In genomic region chr8:11346225-11346624, GRCm38 (mm10) we compare ENCODE assay signal across 17 mouse cellular contexts. TPM values are rescaled to one million over a fixed set of nuclear protein-coding genes. Genes with fewer than 3 reads are reported as not detected.
A peak's percentile ranks its signal among the peaks of the same experiment; 100 is the strongest.
DNase-seq lines count a peak whose midpoint lies in the region; TF ChIP-seq lines count a peak whose summit lies in the region.
"Had no signal": no experiment of that assay in that cellular context is flagged by ENCODE, and none has a peak within 500 bp of the region (broad histone marks: within the 10 kb centered on the region; RNA-seq: fewer than 3 reads in every experiment).

No protein-coding gene starts in this region.

- TF ChIP-seq POLR2A in kidney, adult 2 months (IDR thresholded peaks at IDR 0.05; ENCODE audit: low read depth, low read length): no peak

- no peak overlapping the region for H3K27ac ChIP-seq in kidney, adult 2 months (ENCODE audit: insufficient read depth, low read depth, low read length)
- H3K27ac ChIP-seq: embryonic facial prominence, embryonic 13.5 days; forebrain, embryonic 15.5 days; liver, embryonic 14.5 days had no signal

- no peaks in the 10 kb centered on the region for H3K36me3 ChIP-seq in kidney, adult 2 months (ENCODE audit: control insufficient read depth, insufficient read depth, low read length)
- H3K36me3 ChIP-seq: embryonic facial prominence, embryonic 13.5 days; forebrain, embryonic 15.5 days had no signal

- H3K4me1 ChIP-seq in kidney, adult 2 months (ENCODE audit: control insufficient read depth, insufficient read depth, low read length): peaks cover 28% of the 10 kb centered on the region
- H3K4me1 ChIP-seq: forebrain, embryonic 15.5 days had no signal

- DNase-seq in kidney, adult 2 months: peak; percentile 78
- DNase-seq in kidney, adult 8-10 months: no peak
- peak; percentile 34 for DNase-seq in urinary bladder, postnatal 14 days (ENCODE audit: low spot score)
- no peak for DNase-seq in urinary bladder, postnatal 25 days (ENCODE audit: low spot score)
- DNase-seq in lung, postnatal 10 days: peak; percentile 34
- DNase-seq in retina, embryonic 14.5 days (ENCODE audit: low spot score): no peak
- DNase-seq in embryo, embryonic 11 days: no peak
- DNase-seq in thymus, postnatal 14 days: no peak
- DNase-seq: adrenal gland, adult 2 months; cerebellum, adult 9-11 months; heart, postnatal 10 days; layer of hippocampus, postnatal 36 days; retina, postnatal 1 day; right cerebral cortex, postnatal 4 days had no signal

- 54% methylated on average over 10 of the region's 10 CpGs for WGBS in kidney, adult 2 months

- TF ChIP-seq CTCF in kidney, adult 2 months (conservative IDR thresholded peaks at IDR 0.05; ENCODE audit: insufficient read depth, insufficient read length, low read depth, low read length): no peak

- H3K27me3 ChIP-seq in kidney, adult 2 months (replicated peaks; ENCODE audit: control insufficient read depth, insufficient read depth, low read length): no peaks in the 10 kb centered on the region
- H3K27me3 ChIP-seq: embryonic facial prominence, embryonic 13.5 days; forebrain, embryonic 15.5 days had no signal

- no peak overlapping the region for H3K4me3 ChIP-seq in kidney, adult 2 months (ENCODE audit: insufficient read depth, low read depth, low read length)
- H3K4me3 ChIP-seq: embryonic facial prominence, embryonic 13.5 days; forebrain, embryonic 15.5 days had no signal

RNA-seq across cellular contexts. Expression of gene Col4a1, which starts 33.6 kb away (rescaled TPM):
- polyA plus RNA-seq in kidney, adult 2 months (2012; rRNA removed): 216 and 304 TPM in 2 replicates

RNA-seq across cellular contexts. Expression of gene Col4a2, which starts 33.6 kb away (rescaled TPM):
- polyA plus RNA-seq in kidney, adult 2 months (2012; rRNA removed): 75.6 and 83.5 TPM in 2 replicates

Comparison
In these comparisons a context has a peak if more than half of its experiments do, and no peak if none do; other contexts are left out.
1. DNase-seq: peak in kidney, adult 2 months (single experiment), urinary bladder, postnatal 14 days (single experiment) and lung, postnatal 10 days (single experiment); none in kidney, adult 8-10 months (0 of 2), urinary bladder, postnatal 25 days (single experiment), retina, embryonic 14.5 days (single experiment), embryo, embryonic 11 days (single experiment) and thymus, postnatal 14 days (single experiment).